Mouse (Mus musculus) cerebral cortex, adult 2 months (tissue): ENCODE data around the gene Jarid2.

Experiments used
- WGBS: fragments of 180-500 bp; shearing (Covaris S2); methylation state at CpG from one replicate; pipeline ENCODE4 v1.1.7; 2018; 5-methylcytosine and 5-hydroxymethylcytosine counted together

Jarid2 gene

GRCm38 (mm10) chr13:44960542-44961291, 231.4 kb downstream of the Jarid2 start:
- 59% methylated on average over 5 of the region's 5 CpGs for WGBS
